Mouse (Mus musculus) Muller cell, postnatal 12 days (primary cell): ENCODE measurements around the gene Eif6.
"Not testable (repeated sequence)": the region's sequence is repeated elsewhere in the genome, so short reads cannot be mapped to it uniquely, and the experiment has no call there.

Source experiments
- DNase-seq: peaks from one replicate; pipeline ENCODE4 v3.0.0-alpha.2; 2015; ENCODE audit errors: inconsistent ontology term

Eif6 gene

DNA sequence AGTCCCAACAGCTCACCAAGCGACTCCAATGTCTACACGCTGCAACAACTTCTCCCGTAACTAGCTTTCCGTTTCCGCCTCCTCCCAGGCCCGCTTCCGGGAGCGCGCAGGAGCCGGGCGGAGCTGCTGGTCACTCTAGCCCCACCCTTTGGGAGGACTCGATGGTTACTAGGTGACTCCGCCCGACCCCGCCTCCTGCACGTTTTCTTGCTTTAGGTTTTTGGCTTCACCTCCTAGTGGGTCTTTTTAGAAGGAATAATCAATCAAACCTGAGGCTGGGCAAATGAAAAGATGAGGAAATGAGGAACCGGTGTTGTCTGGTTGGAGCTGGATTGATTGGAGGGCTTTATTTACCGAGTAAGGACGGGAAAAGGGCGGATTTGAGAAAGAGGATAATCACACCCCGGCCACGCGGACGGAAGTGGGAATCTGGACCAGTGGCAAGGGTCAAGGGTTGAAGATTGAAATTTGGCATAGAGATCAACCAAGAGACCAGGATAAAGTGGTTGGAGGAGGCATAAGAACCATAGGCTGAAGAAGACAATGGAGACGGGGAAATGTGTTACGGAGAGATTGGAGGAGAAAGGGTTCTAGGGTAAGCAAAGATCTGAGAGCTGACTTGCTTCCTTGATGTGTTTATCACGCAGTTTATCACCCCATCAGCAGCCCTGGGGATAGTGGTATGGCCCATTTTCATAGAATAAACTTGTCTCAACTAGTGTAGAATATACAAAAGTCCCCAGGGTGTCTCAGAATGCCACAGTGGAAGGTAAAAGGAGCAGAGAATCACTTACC lies at the start of gene Eif6:
Eif6 (minus strand) TSS at position 296 of the 795 bp plus-strand sequence.
- DNase-seq = peak; percentile 95

GRCm38 (mm10) chr2:155873636-155874035 lies 46.9 kb upstream of the Eif6 start:
- DNase-seq = no peak

DNA sequence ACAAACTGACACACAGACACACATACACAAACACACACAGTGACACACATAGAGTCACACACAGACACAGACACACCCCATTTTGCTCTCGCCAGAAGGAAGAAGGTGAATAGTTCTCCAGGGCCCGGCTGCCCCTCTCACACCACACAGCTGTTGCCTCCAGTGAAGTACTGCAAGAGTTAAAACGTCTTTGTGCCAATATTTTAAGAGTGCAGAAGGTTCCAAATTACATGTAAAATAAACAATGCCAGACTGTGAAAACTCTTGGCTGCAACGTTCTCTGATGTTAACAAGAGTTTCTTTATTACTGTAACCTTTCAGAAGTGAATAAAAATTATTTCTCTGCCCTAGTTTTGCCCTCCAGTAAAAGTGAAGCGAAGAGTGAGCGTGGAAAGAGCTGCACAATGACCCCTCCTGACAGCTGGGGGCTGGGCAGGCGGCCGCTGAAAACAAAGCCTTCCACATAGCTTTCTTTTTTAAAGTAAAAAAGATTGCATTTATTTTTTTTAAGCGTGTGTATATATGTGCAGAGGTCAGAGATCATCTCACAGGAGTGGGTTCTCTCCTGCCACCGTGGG lies 46.3 kb upstream of the Eif6 start:
- no peak for DNase-seq

GRCm38 (mm10) chr2:155872486-155872885 lies 45.8 kb upstream of the Eif6 start:
- DNase-seq = no peak

DNA sequence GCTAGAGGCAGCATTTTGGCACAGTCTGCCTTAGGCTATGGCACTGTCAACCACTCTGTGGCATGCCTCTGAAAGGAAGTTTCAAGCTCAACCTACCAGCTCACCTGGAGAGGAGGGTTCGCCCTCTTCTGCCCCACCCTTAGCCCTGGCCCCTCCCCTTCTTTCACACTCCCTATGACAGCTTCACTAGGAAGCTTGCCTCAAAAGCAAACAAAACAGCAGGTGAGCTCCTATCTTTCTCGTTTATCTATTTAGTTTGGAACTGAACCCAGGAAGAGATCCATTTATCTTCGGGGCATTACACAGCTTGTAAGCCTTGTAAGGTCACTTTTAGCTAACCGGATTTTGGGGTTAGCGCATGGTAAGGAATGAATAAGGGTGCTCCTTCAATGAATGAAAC lies 43.0 kb upstream of the Eif6 start:
- no peak for DNase-seq

GRCm38 (mm10) chr2:155868320-155868719 lies 41.6 kb upstream of the Eif6 start:
- no peak for DNase-seq

DNA sequence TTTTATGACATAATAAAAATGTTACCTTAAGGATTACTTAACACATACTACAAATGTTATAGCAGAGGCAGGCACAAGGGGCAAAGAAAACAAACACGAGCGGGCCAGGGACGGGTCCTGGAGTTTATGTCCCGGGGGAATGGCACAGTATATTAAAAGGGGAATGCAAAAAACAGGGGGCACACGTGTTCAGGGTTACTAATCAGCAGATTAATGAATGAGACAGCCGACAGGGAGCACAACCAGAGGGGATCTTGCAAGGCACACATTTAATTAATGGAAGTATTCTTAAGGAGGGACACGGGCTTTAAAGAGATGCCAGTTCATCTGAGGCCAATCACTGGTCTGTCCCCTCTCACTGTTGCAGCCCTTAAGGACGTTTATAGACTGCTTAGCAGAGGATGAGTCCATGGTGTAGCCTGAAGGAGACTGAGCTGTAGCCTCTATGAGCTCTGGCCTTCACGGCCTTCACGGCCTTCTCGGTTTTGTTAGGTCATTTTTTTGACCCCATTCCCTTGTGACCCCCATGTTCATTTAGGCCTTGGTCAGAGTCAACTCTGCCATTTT lies 36.7 kb upstream of the Eif6 start:
- DNase-seq = no peak

- peak; percentile 50 for DNase-seq
Observed at GRCm38 (mm10) chr2:155862573-155863300, 36.0 kb upstream of the Eif6 start.

- no peak for DNase-seq
Observed at GRCm38 (mm10) chr2:155861581-155861980, 34.9 kb upstream of the Eif6 start.

GRCm38 (mm10) chr2:155860102-155860501 lies 33.4 kb upstream of the Eif6 start:
- no peak for DNase-seq

- DNase-seq = no peak
Observed at GRCm38 (mm10) chr2:155852536-155852935, 25.8 kb upstream of the Eif6 start.

DNA sequence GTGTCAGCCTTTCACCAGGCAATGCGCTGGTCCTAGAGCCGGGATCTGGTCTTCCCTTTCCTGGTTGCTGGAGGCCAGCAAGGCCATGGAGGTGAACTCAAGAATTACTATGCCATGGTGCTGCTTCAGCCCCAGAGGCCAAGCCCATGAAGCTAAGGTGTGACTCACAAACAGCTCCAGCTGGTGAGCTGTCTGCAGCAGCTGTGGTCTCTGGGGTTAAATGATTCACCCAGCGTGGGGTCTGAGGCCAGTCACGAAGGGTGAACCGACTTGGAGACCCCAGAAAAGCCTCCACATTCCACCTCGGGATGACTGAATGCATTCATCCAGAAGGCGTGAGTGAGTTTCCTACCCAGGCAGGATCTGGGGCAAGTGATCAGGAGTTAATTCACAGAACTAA lies 23.4 kb upstream of the Eif6 start:
- peak; percentile 61 for DNase-seq

- DNase-seq = no peak
Observed at GRCm38 (mm10) chr2:155849464-155849863, 22.7 kb upstream of the Eif6 start.

DNA sequence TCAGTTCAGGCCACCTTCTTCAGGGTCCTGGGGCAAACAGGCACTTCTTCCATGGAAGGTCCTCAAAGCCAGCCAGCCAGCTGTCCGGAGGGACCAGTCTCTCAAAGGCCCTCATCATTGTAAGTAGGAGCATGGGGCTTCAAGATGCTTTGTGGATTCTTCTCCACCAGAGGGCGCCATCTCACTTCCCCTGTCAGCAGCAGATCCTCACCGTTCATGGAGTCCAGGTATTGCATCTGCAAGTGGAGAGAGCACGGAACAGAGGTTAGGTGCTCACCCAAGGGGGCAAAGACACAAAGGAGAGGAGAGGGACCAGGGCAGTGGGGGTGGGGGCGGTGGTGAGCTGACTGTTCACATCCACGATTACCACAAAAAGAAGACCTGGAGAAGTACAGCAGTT lies 21.6 kb upstream of the Eif6 start:
- peak; percentile 62 for DNase-seq

GRCm38 (mm10) chr2:155846930-155847329 lies 20.2 kb upstream of the Eif6 start:
- DNase-seq = no peak

GRCm38 (mm10) chr2:155838961-155839360 lies 12.2 kb upstream of the Eif6 start:
- peak; percentile 7 for DNase-seq

DNA sequence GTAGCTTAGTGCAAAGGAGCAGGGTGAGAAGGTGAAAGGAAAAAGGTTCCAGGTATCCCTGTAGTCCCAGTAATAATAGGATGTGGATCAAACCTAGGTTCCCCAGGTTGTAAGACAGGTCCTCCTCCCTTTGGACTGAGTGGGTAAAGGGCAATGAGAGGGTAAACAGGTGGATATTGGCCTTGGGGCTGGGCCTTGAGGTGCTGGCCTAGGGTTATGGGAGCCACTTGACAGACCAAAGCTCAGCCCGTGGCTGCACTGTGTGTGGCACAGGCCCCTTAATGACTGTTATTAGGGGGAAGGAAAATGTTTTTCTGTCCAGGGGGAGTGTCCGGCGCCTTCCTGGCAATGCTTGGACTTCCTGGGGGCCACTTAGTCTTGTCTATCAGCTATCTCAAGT lies 11.2 kb upstream of the Eif6 start:
- DNase-seq = no peak

DNA sequence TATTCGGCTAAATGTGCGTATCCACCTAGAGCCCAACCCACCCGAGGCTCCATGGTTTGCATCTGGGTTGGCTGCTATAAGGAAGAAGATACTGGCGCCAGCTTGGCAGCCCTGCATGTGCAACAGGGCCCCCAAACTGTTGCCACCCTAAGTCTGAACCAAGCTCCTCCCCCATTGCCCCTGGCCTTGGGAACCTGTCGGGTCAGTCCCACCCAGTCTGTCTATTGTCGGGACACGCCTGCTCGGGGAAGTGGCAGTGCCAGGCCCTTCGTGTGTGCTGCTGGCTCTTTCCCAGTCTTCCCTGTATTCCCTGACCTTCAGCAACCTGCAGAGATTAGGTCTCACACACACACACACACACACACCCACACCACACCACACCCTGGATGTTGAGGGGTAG lies 8.0 kb upstream of the Eif6 start, which contains the start of gene Fam83c:
Fam83c (minus strand) TSS at position 123 of the 400 bp plus-strand sequence.
- DNase-seq = no peak

GRCm38 (mm10) chr2:155832087-155832486 lies 5.4 kb upstream of the Eif6 start:
- DNase-seq = not testable (repeated sequence)

DNA sequence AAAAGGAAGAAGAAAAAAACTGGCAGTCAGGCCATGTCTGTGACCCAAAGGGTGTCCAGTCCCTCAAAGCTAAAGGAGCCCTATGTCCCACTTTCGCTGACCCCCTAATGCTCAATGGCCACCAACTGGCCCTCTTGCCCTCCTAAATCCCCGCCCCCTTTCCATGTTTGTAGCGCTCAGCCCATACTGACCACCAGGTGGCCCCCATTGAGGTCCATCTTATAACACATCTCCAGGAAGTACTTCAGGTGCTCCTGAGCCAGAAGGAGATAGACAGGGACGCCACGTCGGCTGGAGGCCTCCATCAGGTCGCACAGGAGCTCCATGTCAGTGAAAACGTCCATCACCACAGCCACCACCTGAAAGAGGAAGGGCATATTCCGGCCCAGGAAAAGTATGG lies 4.6 kb upstream of the Eif6 start:
- DNase-seq = no peak

DNA sequence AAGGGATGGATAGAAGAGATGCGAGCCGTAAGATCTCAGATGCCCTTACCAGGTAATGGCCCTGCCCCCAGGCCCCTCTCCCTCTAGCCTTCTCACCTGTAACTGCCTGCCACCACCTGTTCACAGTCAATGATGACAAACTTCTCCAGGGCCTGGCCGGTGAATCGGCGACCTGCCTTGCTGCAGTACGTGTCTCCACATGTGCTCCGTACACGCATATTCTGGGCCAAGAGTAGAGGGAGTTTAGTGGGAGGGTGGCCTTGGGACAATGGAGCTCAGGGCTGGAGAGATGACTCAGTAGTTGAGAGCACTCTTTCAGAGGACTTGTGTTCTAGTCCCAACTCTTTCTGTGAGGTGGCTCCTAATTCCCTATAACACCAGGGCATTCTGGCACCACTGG lies 4.1 kb upstream of the Eif6 start:
- no peak for DNase-seq

GRCm38 (mm10) chr2:155825904-155826629 lies 658 bp downstream of the Eif6 start:
- DNase-seq = peak; percentile 56
